Mouse (Mus musculus): ENCODE measurements around the gene Chchd1. TPM values are rescaled to one million over a fixed set of nuclear protein-coding genes. Genes with fewer than 3 reads are reported as not detected.

Chchd1 gene
- polyA plus RNA-seq, 1 experiment = 13.9 TPM

DNA sequence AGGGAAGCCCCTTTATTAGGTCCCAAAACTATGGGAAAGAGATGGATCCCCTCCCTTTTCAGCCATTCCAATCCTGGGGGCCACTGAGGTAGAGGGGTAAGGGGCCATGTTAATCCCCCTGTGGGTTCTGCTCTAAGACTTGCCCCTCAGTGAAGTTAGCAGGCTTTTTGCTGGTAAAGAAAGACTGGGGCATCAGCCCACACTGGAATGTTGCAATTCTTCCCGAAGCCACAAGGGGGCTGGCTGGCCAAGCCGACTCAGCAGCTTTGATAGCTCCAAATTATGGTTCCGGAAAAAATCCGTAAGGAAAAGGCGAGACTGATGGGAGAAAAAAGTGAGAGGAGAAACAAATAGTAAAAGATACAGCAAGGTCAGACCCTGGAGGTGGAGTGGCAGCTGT lies 21.2 kb downstream of the Chchd1 start:
- no peak overlapping the region for H3K27ac ChIP-seq (ENCODE audit: insufficient read depth, low read depth, low read length)
- H3K4me3 ChIP-seq (ENCODE audit: low read depth, low read length) = no peak overlapping the region
- peaks cover 78% of the 10 kb centered on the region for H3K36me3 ChIP-seq (ENCODE audit: control insufficient read depth, insufficient read depth, low read length)
- WGBS = 12% methylated on average over 5 of the region's 5 CpGs
- no peaks in the 10 kb centered on the region for H3K4me1 ChIP-seq (ENCODE audit: control insufficient read depth, insufficient read depth, insufficient read length, low read length)
- H3K27me3 ChIP-seq (ENCODE audit: control insufficient read depth, insufficient read depth, low read length) = no peaks in the 10 kb centered on the region
- TF ChIP-seq CTCF (IDR thresholded peaks at IDR 0.05; ENCODE audit: extremely low read depth, insufficient read length, insufficient replicate concordance, low read depth, low read length) (peak; percentile 87; the same call in 1 of the 2 replicates), POLR2A (IDR thresholded peaks at IDR 0.05; ENCODE audit: low read depth, low read length) (no peak)

- Histone ChIP-seq H3K36me3 (ENCODE audit: control insufficient read depth, insufficient read depth, low read length) (peaks cover 81% of the 10 kb centered on the region), H3K4me1 (ENCODE audit: control insufficient read depth, insufficient read depth, insufficient read length, low read length) (no peaks in the 10 kb centered on the region), H3K27me3 (ENCODE audit: control insufficient read depth, insufficient read depth, low read length) (no peaks in the 10 kb centered on the region), H3K27ac (ENCODE audit: insufficient read depth, low read depth, low read length) (no peak overlapping the region), H3K4me3 (ENCODE audit: low read depth, low read length) (no peak overlapping the region)
- WGBS = 66% methylated on average over 6 of the region's 6 CpGs
- TF ChIP-seq POLR2A (IDR thresholded peaks at IDR 0.05; ENCODE audit: low read depth, low read length) (no peak), CTCF (IDR thresholded peaks at IDR 0.05; ENCODE audit: extremely low read depth, insufficient read length, insufficient replicate concordance, low read depth, low read length) (no peak)
Observed at GRCm38 (mm10) chr14:20725660-20726339, 23.0 kb downstream of the Chchd1 start.

GRCm38 (mm10) chr14:20729871-20730270 lies 27.1 kb downstream of the Chchd1 start:
- Histone ChIP-seq H3K4me1 (ENCODE audit: control insufficient read depth, insufficient read depth, insufficient read length, low read length) (peaks cover 3% of the 10 kb centered on the region; the same call in 1 of the 2 replicates), H3K27ac (ENCODE audit: insufficient read depth, low read depth, low read length) (no peak overlapping the region), H3K36me3 (ENCODE audit: control insufficient read depth, insufficient read depth, low read length) (peaks cover 50% of the 10 kb centered on the region), H3K27me3 (ENCODE audit: control insufficient read depth, insufficient read depth, low read length) (no peaks in the 10 kb centered on the region), H3K4me3 (ENCODE audit: low read depth, low read length) (no peak overlapping the region)
- TF ChIP-seq CTCF (IDR thresholded peaks at IDR 0.05; ENCODE audit: extremely low read depth, insufficient read length, insufficient replicate concordance, low read depth, low read length) (no peak), POLR2A (IDR thresholded peaks at IDR 0.05; ENCODE audit: low read depth, low read length) (no peak)
- 92% methylated on average over 9 of the region's 9 CpGs for WGBS

GRCm38 (mm10) chr14:20730853-20731602 lies 28.2 kb downstream of the Chchd1 start:
- H3K36me3 ChIP-seq (ENCODE audit: control insufficient read depth, insufficient read depth, low read length) = peaks cover 39% of the 10 kb centered on the region
- H3K4me1 ChIP-seq (ENCODE audit: control insufficient read depth, insufficient read depth, insufficient read length, low read length) = peaks cover 3% of the 10 kb centered on the region; the same call in 1 of the 2 replicates
- 82% methylated on average over 9 of the region's 9 CpGs for WGBS
- TF ChIP-seq CTCF (IDR thresholded peaks at IDR 0.05; ENCODE audit: extremely low read depth, insufficient read length, insufficient replicate concordance, low read depth, low read length) = no peak
- no peak for TF ChIP-seq POLR2A (IDR thresholded peaks at IDR 0.05; ENCODE audit: low read depth, low read length)
- H3K27me3 ChIP-seq (ENCODE audit: control insufficient read depth, insufficient read depth, low read length) = no peaks in the 10 kb centered on the region
- H3K4me3 ChIP-seq (ENCODE audit: low read depth, low read length) = no peak overlapping the region
- no peak overlapping the region for H3K27ac ChIP-seq (ENCODE audit: insufficient read depth, low read depth, low read length)

DNA sequence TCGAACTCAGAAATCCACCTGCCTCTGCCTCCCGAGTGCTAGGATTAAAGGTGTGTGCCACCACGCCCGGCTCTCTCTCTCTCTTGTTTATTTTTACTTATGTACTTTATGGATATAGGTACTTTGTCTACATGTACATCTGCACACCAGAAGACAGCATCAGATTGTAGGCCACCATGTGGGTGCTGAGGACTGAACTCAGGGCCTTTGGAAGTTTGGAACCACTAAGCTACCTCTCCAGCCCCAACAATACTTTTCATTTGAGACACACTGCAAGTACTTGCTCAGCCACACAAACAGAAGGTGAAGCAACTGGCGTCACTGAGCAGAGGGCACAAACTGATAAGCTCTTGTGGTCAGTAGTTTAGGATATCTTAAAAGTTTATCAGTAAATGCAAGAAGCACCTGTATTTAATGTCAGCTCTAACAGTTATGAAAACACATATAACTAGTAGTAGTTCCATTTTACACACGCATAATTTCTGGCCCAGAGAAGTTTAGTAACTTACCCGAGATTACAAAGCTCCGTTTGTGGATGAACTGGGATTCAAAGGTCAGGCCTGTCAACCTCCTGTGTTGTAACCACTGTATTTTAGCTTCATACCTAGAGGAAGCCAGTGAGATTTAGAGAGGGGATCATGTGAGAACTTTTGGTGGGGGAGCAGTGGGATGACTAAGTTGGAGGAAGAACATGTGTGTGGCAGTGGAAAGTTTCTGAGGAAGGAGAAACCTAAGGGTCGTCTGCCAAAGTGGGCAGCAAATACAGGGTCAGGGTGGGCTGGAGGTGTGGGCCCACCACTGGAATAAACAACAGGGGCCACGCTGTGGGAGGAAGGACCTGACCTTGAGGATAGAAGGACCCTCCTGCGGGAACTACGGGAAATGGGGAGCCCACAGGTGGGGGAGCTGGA lies 30.5 kb downstream of the Chchd1 start:
- H3K27ac ChIP-seq (ENCODE audit: insufficient read depth, low read depth, low read length) = peak overlapping the region; percentile 77
- TF ChIP-seq CTCF (IDR thresholded peaks at IDR 0.05; ENCODE audit: extremely low read depth, insufficient read length, insufficient replicate concordance, low read depth, low read length) (no peak), POLR2A (IDR thresholded peaks at IDR 0.05; ENCODE audit: low read depth, low read length) (no peak)
- no peaks in the 10 kb centered on the region for H3K27me3 ChIP-seq (ENCODE audit: control insufficient read depth, insufficient read depth, low read length)
- peaks cover 5% of the 10 kb centered on the region for H3K4me1 ChIP-seq (ENCODE audit: control insufficient read depth, insufficient read depth, insufficient read length, low read length)
- 22% methylated on average over 12 of the region's 12 CpGs for WGBS
- H3K36me3 ChIP-seq (ENCODE audit: control insufficient read depth, insufficient read depth, low read length) = peaks cover 26% of the 10 kb centered on the region
- peak overlapping the region; percentile 68 for H3K4me3 ChIP-seq (ENCODE audit: low read depth, low read length)

DNA sequence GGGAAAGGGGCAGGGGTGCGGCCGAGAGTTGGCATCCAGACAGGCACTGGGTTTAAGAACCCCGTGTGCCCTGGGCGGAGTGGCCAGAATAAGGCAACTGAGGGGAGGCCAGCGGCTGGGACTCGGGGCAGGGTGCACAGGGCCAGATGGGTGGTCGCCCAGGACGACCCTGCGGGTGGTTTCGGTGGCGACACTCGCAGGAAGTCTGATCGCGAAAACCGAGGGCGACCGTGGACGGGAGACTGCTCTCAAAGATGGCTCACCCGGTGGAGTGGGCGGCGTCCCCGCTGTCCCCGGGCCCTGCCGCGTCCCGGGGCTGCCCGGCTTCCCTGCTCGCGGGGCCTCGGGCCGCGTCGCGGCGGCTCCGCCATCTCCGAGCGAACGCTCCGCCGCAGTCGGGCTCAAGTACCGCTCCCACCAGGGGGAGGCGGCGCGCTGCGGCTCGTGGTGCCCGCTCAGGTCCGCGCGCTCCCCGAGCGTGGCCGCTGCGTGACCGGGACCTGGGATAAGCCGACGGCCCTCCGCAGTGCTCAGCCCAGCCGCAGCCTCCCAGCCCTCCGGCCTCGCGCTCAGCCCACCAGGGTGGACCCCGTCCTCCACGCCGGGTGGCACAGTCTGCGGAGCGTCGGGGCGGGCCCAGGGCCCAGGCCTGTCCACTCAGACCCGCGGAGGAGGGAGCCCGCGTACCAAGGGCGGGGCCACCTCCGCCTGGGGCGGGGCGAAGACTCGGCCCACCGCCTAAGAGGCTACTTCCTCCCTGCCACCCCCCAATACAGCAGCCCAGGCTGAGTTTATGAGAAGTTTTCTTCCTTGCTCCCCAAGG lies 31.4 kb downstream of the Chchd1 start, which contains the start of gene Ndst2:
TSS of gene Ndst2 (minus strand) at position 611 of the 823 bp plus-strand sequence.
- Histone ChIP-seq H3K27ac (ENCODE audit: insufficient read depth, low read depth, low read length) (peak within 1 kb of the TSS; percentile 77), H3K36me3 (ENCODE audit: control insufficient read depth, insufficient read depth, low read length) (peaks cover 24% of the 10 kb centered on the region)
- TF ChIP-seq POLR2A (IDR thresholded peaks at IDR 0.05; ENCODE audit: low read depth, low read length) (peak; percentile 82), CTCF (IDR thresholded peaks at IDR 0.05; ENCODE audit: extremely low read depth, insufficient read length, insufficient replicate concordance, low read depth, low read length) (no peak)

More for the DNA sequence above, 31.4 kb downstream of the Chchd1 start, which contains the start of gene Ndst2:
- Histone ChIP-seq H3K27me3 (ENCODE audit: control insufficient read depth, insufficient read depth, low read length) (no peaks in the 10 kb centered on the region), H3K4me3 (ENCODE audit: low read depth, low read length) (peak within 1 kb of the TSS; percentile 68), H3K4me1 (ENCODE audit: control insufficient read depth, insufficient read depth, insufficient read length, low read length) (peaks cover 5% of the 10 kb centered on the region)
- 1% methylated on average over 80 of the region's 81 CpGs for WGBS
